8 mouse cellular contexts compared by ENCODE assay signal in genomic region chr10:127286730-127287129, GRCm38 (mm10). TPM values are rescaled to one million over a fixed set of nuclear protein-coding genes. Genes with fewer than 3 reads are reported as not detected.
DNase-seq lines count a peak whose midpoint lies in the region; ATAC-seq and TF ChIP-seq lines count a peak whose summit lies in the region.

No protein-coding gene starts in this region.

- TF ChIP-seq RAD21 in MEL (IDR thresholded peaks at IDR 0.05; ENCODE audit: low read depth, low read length) = no peak

- no peak for ATAC-seq in liver, postnatal 0 days

- peak overlapping the region in 1 of 2 experiments; percentile 91; a peak in 1 of 4 replicates for H3K4me3 ChIP-seq in MEL (ENCODE audit: control insufficient read depth in 1 of 2, insufficient read depth in 1 of 2, low read depth in 2 of 2, low read length in 2 of 2)
- peak overlapping the region; percentile 89 for H3K4me3 ChIP-seq in hindbrain, embryonic 10.5 days
- H3K4me3 ChIP-seq in liver, postnatal 0 days (ENCODE audit: low read depth, low read length) = peak overlapping the region; percentile 76; the same call in 1 of the 2 replicates

- H3K4me1 ChIP-seq in MEL (ENCODE audit: control insufficient read depth in 1 of 2, insufficient read depth in 2 of 2, low read length in 2 of 2) = peaks cover 0 to 9% of the 10 kb centered on the region in 2 experiments; a peak in 2 of 4 replicates
- peaks cover 69% of the 10 kb centered on the region for H3K4me1 ChIP-seq in hindbrain, embryonic 10.5 days (replicated peaks)
- H3K4me1 ChIP-seq in liver, postnatal 0 days (ENCODE audit: insufficient read depth) = peaks cover 30% of the 10 kb centered on the region

- H3K36me3 ChIP-seq in MEL (ENCODE audit: control insufficient read depth in 1 of 2, insufficient read depth in 2 of 2, low read length in 2 of 2) = peaks cover 0 to 6% of the 10 kb centered on the region in 2 experiments; a peak in 2 of 4 replicates
- peaks cover 57% of the 10 kb centered on the region for H3K36me3 ChIP-seq in hindbrain, embryonic 10.5 days
- peaks cover 55% of the 10 kb centered on the region for H3K36me3 ChIP-seq in liver, postnatal 0 days (replicated peaks; ENCODE audit: insufficient read depth, low read length)

- H3K27me3 ChIP-seq in MEL (ENCODE audit: control insufficient read depth in 1 of 2, insufficient read depth in 2 of 2, low read length in 2 of 2) = no peaks in the 10 kb centered on the region
- H3K27me3 ChIP-seq in hindbrain, embryonic 10.5 days (ENCODE audit: insufficient read depth, poor library complexity, severe bottlenecking) = no peaks in the 10 kb centered on the region
- no peaks in the 10 kb centered on the region for H3K27me3 ChIP-seq in liver, postnatal 0 days (ENCODE audit: insufficient read depth, low read length)

- no peak for TF ChIP-seq CTCF in MEL (IDR thresholded peaks at IDR 0.05 in 2 of 3, conservative IDR thresholded peaks at IDR 0.05 in 1 of 3; ENCODE audit: control insufficient read depth in 1 of 3, insufficient read depth in 1 of 3, low read depth in 2 of 3, low read length in 3 of 3, poor library complexity in 1 of 3, severe bottlenecking in 1 of 3)
- TF ChIP-seq CTCF in liver, postnatal 0 days (IDR thresholded peaks at IDR 0.05; ENCODE audit: low read depth) = no peak

- no peak for TF ChIP-seq POLR2A in MEL (IDR thresholded peaks at IDR 0.05; ENCODE audit: control insufficient read depth in 1 of 2, insufficient read depth in 1 of 2, low read depth in 1 of 2, low read length in 2 of 2, poor library complexity in 1 of 2)

- intact Hi-C loops in heart, postnatal 25 days (cut with DNase I) = loop anchor here (2.0 kb wide), 1 partner anchor 18 kb away; no protein-coding TSS in a partner anchor

- peak overlapping the region; percentile 91 for H3K4me2 ChIP-seq in liver, postnatal 0 days (ENCODE audit: low read depth, low read length)

- no peak overlapping the region for H3K27ac ChIP-seq in MEL (ENCODE audit: control insufficient read depth, low read depth, low read length)
- H3K27ac ChIP-seq in hindbrain, embryonic 10.5 days = peak overlapping the region; percentile 97
- peak overlapping the region; percentile 99; the same call in 1 of the 2 replicates for H3K27ac ChIP-seq in liver, postnatal 0 days (ENCODE audit: low read depth)

- 63% methylated on average over 7 of the region's 7 CpGs for WGBS in hindbrain, embryonic 10.5 days
- 52% methylated on average over 7 of the region's 7 CpGs for WGBS in liver, postnatal 0 days (ENCODE audit: insufficient replicate concordance)

- no peak for TF ChIP-seq EP300 in MEL (IDR thresholded peaks at IDR 0.05; ENCODE audit: low read depth in 1 of 2, low read length in 2 of 2)
- TF ChIP-seq EP300 in liver, postnatal 0 days (IDR thresholded peaks at IDR 0.05; ENCODE audit: low read depth) = no peak

- peaks cover 54% of the 10 kb centered on the region for H3K79me2 ChIP-seq in MEL (ENCODE audit: control insufficient read depth, insufficient read depth, low read length, poor library complexity)

- peak; percentile 95 for DNase-seq in heart, adult 11 months
- DNase-seq in heart, postnatal 25 days (ENCODE audit: low spot score) = no peak
- DNase-seq in MEL (ENCODE audit: low read depth, low spot score) = no peak
- DNase-seq in hindbrain, embryonic 10.5 days (ENCODE audit: low spot score) = no peak
- DNase-seq in liver, postnatal 0 days = no peak
- DNase-seq in urinary bladder, postnatal 4 days (ENCODE audit: low spot score in 2 of 2) = no peak
- DNase-seq in B cell, adult 2 months = no peak
- DNase-seq in layer of hippocampus, adult 11-12 months (ENCODE audit: low spot score) = no peak

- H3K9ac ChIP-seq in MEL (ENCODE audit: control insufficient read depth, low read depth, low read length, poor library complexity, severe bottlenecking) = peak overlapping the region; percentile 93
- peak overlapping the region; percentile 72; the same call in 1 of the 2 replicates for H3K9ac ChIP-seq in liver, postnatal 0 days (replicated peaks)

- no peaks in the 10 kb centered on the region for H3K9me3 ChIP-seq in MEL (replicated peaks; ENCODE audit: insufficient read depth, low read length)
- no peaks in the 10 kb centered on the region for H3K9me3 ChIP-seq in hindbrain, embryonic 10.5 days
- no peaks in the 10 kb centered on the region for H3K9me3 ChIP-seq in liver, postnatal 0 days (ENCODE audit: low read length)

TF ChIP-seq in MEL, 35 proteins besides CTCF, POLR2A, EP300 and RAD21:
- no peak for TF ChIP-seq RCOR1 (IDR thresholded peaks at IDR 0.05; ENCODE audit: low read depth, low read length)
- no peak for TF ChIP-seq E2F4 (IDR thresholded peaks at IDR 0.05; ENCODE audit: borderline replicate concordance, low read depth, low read length)
- TF ChIP-seq CHD1 (IDR thresholded peaks at IDR 0.05; ENCODE audit: low read depth, low read length) = no peak

RNA-seq across cellular contexts. Expression of gene Mbd6, which starts 2.1 kb away (rescaled TPM):
- total RNA-seq in heart, postnatal 25 days (2021) = 10 to 100 TPM; 20.9 to 21.4 TPM
- total RNA-seq in MEL (2012; rRNA removed) = 4.2 and 5.0 TPM in 2 replicates
- polyA plus RNA-seq in MEL (2012; ENCODE audit: insufficient read depth in 1 of 2, insufficient read length in 2 of 2, low read depth in 1 of 2, low replicate concordance in 2 of 2, missing spikeins in 1 of 2) = 10 to 100 TPM in 1 of 2 experiments, not detected in 1; 44.8 TPM
- polyA plus RNA-seq in hindbrain, embryonic 10.5 days (2016; fragmentation: Nextera tagmentation; extraction: Ambion mirVana) = 12.8 and 16.3 TPM in 2 replicates
- 5.3 and 5.7 TPM in 2 replicates for polyA plus RNA-seq in liver, postnatal 0 days (2015; fragmentation: Nextera tagmentation; extraction: Ambion mirVana)

RNA-seq across cellular contexts. Expression of gene Dctn2, which starts 20.6 kb away (rescaled TPM):
- total RNA-seq in heart, postnatal 25 days (2021) = 100 to 1,000 TPM; 136 to 142 TPM
- 223 and 240 TPM in 2 replicates for total RNA-seq in MEL (2012; rRNA removed)
- 100 to 1,000 TPM in 1 of 2 experiments, not detected in 1; 297 TPM for polyA plus RNA-seq in MEL (2012; ENCODE audit: insufficient read depth in 1 of 2, insufficient read length in 2 of 2, low read depth in 1 of 2, low replicate concordance in 2 of 2, missing spikeins in 1 of 2)
- polyA plus RNA-seq in hindbrain, embryonic 10.5 days (2016; fragmentation: Nextera tagmentation; extraction: Ambion mirVana) = 222 and 255 TPM in 2 replicates
- polyA plus RNA-seq in liver, postnatal 0 days (2015; fragmentation: Nextera tagmentation; extraction: Ambion mirVana) = 65.3 and 67.4 TPM in 2 replicates

RNA-seq across cellular contexts. Expression of gene Kif5a, which starts 23.6 kb away (rescaled TPM):
- under 1 TPM; 0.45 to 0.49 TPM for total RNA-seq in heart, postnatal 25 days (2021)
- total RNA-seq in MEL (2012; rRNA removed) = 0.42 and 0.52 TPM in 2 replicates
- polyA plus RNA-seq in MEL (2012; ENCODE audit: insufficient read depth in 1 of 2, insufficient read length in 2 of 2, low read depth in 1 of 2, low replicate concordance in 2 of 2, missing spikeins in 1 of 2) = 1 to 10 TPM in 1 of 2 experiments, not detected in 1; 1.3 TPM
- polyA plus RNA-seq in hindbrain, embryonic 10.5 days (2016; fragmentation: Nextera tagmentation; extraction: Ambion mirVana) = 24.4 and 39.4 TPM in 2 replicates
- polyA plus RNA-seq in liver, postnatal 0 days (2015; fragmentation: Nextera tagmentation; extraction: Ambion mirVana) = 0.06 TPM in 2 replicates

RNA-seq across cellular contexts. Expression of gene Mars, which starts 24.9 kb away (rescaled TPM):
- 10 to 100 TPM; 37.9 to 38.9 TPM for total RNA-seq in heart, postnatal 25 days (2021)
- total RNA-seq in MEL (2012; rRNA removed) = 147 and 162 TPM in 2 replicates
- polyA plus RNA-seq in MEL (2012; ENCODE audit: insufficient read depth in 1 of 2, insufficient read length in 2 of 2, low read depth in 1 of 2, low replicate concordance in 2 of 2, missing spikeins in 1 of 2) = 100 to 1,000 TPM in 1 of 2 experiments, not detected in 1; 195 TPM
- polyA plus RNA-seq in hindbrain, embryonic 10.5 days (2016; fragmentation: Nextera tagmentation; extraction: Ambion mirVana) = 171 and 174 TPM in 2 replicates
- 51.3 and 62.3 TPM in 2 replicates for polyA plus RNA-seq in liver, postnatal 0 days (2015; fragmentation: Nextera tagmentation; extraction: Ambion mirVana)

RNA-seq across cellular contexts. Expression of gene Arhgap9, which starts 35.0 kb away (rescaled TPM):
- total RNA-seq in heart, postnatal 25 days (2021) = 1 to 10 TPM; 3.0 to 3.4 TPM
- 24.4 and 27.7 TPM in 2 replicates for total RNA-seq in MEL (2012; rRNA removed)
- polyA plus RNA-seq in MEL (2012; ENCODE audit: insufficient read depth in 1 of 2, insufficient read length in 2 of 2, low read depth in 1 of 2, low replicate concordance in 2 of 2, missing spikeins in 1 of 2) = 10 to 100 TPM in 1 of 2 experiments, not detected in 1; 41.1 TPM
- 1.8 and 2.5 TPM in 2 replicates for polyA plus RNA-seq in hindbrain, embryonic 10.5 days (2016; fragmentation: Nextera tagmentation; extraction: Ambion mirVana)
- polyA plus RNA-seq in liver, postnatal 0 days (2015; fragmentation: Nextera tagmentation; extraction: Ambion mirVana) = 13.5 and 14.8 TPM in 2 replicates

Comparison
In these comparisons a context has a peak if more than half of its experiments do, and no peak if none do; other contexts are left out.
1. RNA of gene Kif5a, which starts 23.6 kb away (polyA plus RNA-seq): 24.4 to 39.4 TPM in hindbrain, embryonic 10.5 days; 1.3 TPM in MEL and 0.06 TPM in liver, postnatal 0 days; every median in the first group is over 10 times any median in the second.